Mouse (Mus musculus) A20 (cell line): Measurements from ENCODE around the gene Fbxo31.
"Not testable (repeated sequence)": the region's sequence is repeated elsewhere in the genome, so short reads cannot be mapped to it uniquely, and the experiment has no call there.

ENCODE experiments used
- DNase-seq: peaks from one replicate; pipeline ENCODE4 v3.0.0-alpha.2; 2011; ENCODE audit warnings: low read depth, low spot score

The Fbxo31 gene

DNA sequence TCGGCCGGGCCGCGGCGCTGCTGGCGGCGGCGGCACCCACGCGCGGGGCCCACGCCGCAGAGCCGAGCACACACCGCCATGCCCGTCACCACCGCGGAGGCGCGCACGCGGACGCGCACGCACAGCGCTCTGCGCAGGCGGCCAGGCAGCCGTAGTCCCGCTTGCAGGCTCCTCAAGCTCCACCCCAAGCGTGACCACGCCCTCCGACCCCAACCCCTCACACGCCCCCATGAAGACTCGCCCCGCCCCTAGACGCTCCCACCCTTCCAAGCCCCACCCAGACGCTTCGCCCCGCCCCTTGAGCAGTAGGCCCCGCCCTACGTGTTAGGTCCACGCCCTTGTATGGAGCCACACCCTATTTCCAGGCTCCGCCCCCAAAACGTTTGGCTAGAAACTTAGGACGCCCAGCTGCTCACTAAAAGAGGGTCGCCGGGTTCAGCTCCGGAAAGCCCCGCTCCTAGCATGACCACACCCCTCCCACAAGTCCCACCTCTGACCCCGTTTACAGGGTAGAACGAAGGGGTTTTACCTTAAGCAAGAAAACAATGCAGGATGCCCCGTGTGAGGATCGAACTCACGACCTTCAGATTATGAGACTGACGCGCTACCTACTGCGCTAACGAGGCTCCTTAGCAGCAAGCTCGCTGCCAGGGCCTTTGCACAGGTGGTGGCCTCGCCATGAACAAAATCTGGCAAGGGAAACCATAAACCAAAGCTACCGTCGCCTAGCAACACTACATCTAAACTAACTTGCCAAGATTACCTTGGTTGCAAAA is at the start of gene Fbxo31:
Gene Fbxo31 (minus strand): TSS at position 131 of the 776 bp plus-strand sequence.
- DNase-seq: peak; percentile 97

GRCm38 (mm10) chr8:121623043-121623442 is 44.4 kb upstream of the Fbxo31 start:
- no peak for DNase-seq

- no peak for DNase-seq
Measured at GRCm38 (mm10) chr8:121621879-121622278, 43.3 kb upstream of the Fbxo31 start.

DNA sequence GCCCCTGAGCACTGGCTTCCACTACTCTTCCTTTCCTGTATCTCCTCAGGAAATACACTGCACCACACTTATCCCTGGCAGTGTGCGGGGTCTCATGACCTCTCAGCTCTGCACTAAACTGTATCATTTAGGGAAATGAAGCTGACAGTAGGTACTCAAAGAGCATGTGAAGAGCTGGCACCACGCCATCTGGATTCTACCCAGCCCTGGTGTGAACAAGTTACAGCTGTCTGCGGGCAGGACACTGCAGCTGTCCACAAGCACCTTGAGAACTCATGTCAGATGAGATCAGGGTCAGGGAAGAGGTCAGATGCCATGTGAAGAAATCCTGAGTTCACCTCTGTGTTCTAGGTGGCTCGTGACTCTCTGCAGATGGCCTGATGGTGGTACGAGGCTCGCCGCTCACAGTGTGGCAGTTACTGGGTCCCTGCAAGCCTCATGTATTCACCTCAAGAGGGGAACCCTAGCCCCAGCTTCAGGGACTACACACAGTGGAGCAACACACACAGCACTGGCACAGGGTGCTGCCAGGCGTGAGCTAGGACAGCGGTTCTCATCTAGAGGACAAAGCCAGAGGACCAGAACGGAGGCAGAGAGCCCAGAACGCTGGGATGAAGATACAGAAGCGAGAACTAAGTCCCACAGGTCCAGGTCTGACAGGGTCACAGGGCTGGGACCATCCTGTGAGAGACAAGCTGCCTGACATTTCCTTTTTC is 42.4 kb upstream of the Fbxo31 start:
- peak; percentile 23 for DNase-seq

DNA sequence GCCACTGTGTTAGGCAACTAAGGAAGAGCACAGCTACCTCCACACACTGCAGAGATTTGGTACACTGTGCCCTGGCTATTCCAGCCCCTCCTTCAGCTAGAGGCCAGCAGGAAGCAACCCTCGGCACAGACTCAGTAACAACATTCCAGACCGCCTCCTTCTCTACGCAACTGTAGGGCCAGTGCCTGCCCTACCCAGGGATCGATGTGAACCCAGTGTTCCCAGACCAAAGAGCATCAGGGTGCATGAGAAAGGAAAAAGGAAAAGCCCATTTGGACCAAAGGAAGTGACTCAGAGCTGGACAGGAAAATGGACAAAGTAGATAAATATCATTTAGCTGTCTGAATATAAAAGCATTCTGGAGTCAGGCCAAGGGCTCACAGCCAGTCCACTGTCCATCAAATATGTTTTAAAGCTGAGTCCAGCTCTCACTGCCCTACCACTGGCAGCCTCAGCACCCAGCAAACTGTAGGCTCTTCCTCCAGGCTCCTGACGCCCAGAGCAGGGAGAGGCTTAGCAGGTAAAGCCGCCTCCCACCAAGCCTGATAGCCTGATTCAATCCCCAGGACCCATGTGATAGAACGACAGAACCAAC is 40.9 kb upstream of the Fbxo31 start:
- DNase-seq: no peak

DNA sequence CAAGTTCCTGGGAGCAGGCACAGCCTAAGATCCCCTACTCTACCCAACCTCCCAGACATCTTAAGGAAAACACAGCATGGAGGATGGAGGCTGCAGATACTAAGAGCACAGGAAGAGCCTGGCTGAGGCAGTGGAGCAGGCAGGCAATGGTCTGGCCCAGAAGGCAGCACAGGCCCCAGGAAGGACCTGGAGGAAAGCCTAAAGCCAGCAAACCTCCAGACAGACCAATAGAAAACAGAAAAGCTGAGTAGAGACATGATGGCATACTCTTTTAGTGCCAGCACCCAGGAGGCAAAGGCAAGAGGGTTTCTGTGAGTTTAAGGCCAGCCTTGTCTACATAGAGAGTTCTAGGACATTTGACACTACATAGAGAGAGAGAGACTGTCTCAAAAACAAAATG is 34.8 kb upstream of the Fbxo31 start:
- DNase-seq: no peak

- DNase-seq: no peak
Measured at GRCm38 (mm10) chr8:121609916-121610315, 31.3 kb upstream of the Fbxo31 start.

- DNase-seq: no peak
Measured at GRCm38 (mm10) chr8:121609251-121609650, 30.6 kb upstream of the Fbxo31 start.

DNA sequence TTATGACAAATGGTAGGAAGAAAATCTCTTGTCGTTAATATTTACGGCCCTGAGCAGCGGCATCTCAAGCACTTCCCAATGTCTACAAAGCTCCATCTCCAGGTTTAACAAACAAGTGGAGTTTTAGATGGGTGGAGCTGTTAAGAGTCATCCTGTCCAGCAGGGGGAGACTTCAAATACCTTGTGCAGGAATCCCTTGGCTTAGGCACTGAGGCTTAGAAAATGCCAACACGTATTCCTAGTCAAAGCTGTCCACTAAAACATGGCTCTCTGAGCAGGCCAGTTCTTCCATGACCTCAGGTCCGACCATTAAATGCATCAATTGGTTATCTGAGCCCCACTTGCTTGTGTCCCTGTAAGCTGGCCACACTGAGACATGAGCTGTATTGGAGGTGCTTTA is 29.1 kb upstream of the Fbxo31 start:
- DNase-seq: peak; percentile 30

GRCm38 (mm10) chr8:121603801-121604200 is 25.2 kb upstream of the Fbxo31 start:
- DNase-seq: no peak

DNA sequence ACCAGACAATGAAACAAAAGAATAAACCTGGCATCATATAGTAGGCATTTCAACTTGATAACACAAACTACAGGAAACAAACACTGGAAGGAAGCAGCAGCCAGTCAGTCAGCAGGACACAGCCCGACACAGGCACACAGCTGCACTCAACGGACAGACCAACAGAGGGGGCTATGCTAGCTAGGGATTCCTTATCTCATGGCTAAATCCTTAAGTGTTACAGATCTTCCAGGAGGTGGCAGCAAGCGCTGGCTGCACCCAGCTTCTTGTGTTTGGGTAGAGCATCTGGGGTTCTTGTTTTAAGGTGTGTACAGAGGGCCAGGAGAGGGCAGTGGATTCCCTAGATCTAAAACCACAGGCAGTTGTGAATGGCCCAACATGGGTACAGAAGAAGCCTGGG is 24.3 kb upstream of the Fbxo31 start:
- DNase-seq: peak; percentile 74

DNA sequence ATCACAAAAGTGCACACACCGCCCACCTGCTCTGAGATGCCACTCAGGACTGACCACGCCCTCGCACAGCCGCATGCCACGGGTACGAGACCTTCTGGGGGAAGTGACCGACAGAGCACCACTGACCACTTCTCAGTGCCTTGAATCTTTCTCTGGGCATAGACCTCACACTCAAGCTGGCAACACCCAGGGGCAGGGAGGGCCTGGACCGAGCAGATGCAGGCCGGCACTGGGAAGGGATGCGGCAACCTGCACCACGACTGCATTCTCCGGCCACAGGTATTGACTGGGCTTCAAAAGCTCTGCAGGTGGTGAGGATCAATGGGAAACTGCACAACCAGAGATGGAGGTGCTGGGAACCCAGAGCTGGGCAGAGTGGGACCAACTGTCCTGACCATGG is 23.8 kb upstream of the Fbxo31 start:
- no peak for DNase-seq

- no peak for DNase-seq
Measured at GRCm38 (mm10) chr8:121599842-121600241, 21.2 kb upstream of the Fbxo31 start.

DNA sequence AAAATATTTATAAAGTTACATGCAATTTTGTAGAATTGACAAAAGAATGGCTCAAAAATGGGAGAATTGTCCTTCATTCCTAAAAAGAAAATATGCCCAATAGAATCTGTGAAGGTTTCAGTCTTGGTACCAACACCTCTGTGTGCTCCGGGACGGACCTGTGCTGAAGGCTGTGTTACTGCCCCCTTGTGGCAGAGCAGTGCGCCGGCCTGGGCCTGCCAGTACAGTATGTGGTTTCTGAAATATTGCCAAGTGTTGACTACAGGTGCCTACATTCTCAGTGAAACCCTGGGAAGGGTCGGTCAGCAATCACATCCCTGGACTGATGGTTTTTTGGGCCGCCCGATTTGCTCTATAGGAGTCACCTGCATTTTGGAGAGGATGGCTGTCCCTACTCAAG is 20.3 kb upstream of the Fbxo31 start:
- peak; percentile 74 for DNase-seq

DNA sequence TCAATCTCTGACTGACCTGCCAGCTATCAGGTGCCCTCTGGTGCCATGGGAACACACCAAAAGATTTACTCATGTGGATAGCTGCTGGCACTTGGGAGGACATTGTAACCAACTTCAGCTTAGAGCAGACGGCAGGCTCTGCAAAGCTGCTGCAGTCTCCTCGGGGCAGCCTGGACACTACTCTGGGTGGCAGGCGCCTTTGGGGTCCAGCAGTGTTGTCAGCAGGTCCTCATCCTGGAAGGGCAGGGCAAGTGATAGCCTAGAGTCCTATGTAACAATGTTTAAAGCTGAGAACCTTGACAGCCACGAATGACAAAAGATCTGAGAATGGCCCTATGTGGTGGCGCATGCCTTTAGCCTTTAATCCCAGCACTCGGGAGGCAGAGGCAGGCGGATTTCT is 19.6 kb upstream of the Fbxo31 start:
- no peak for DNase-seq

DNA sequence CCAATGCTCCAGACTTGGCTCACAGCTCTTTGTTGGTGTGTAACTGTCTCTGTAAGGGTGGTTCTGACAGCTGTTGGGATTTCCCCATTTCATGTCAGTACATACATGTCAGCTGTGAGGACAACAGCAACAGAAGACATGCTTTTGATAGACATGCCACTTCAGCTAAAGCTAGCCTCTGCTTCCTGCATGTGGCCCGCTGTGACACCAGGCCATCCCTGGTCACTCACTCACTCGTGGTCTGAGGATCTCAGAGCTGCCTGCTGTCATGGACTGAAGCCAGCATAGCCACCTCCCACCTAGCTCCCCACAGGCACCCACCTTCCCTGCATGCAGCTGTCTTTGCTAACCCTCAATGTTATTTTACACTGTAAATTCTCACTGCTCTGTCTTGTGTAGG is 18.9 kb upstream of the Fbxo31 start:
- DNase-seq: not testable (repeated sequence)

GRCm38 (mm10) chr8:121593983-121594382 is 15.4 kb upstream of the Fbxo31 start:
- DNase-seq: no peak

GRCm38 (mm10) chr8:121593293-121593692 is 14.7 kb upstream of the Fbxo31 start:
- no peak for DNase-seq

- DNase-seq: peak; percentile 74
Measured at GRCm38 (mm10) chr8:121591178-121592066, 12.8 kb upstream of the Fbxo31 start.

GRCm38 (mm10) chr8:121590203-121591177 is 11.9 kb upstream of the Fbxo31 start, which contains the start of gene Map1lc3b:
Map1lc3b (plus strand) TSS chr8:121590361.
- DNase-seq: peak; percentile 95
